In the genomic region with DNA sequence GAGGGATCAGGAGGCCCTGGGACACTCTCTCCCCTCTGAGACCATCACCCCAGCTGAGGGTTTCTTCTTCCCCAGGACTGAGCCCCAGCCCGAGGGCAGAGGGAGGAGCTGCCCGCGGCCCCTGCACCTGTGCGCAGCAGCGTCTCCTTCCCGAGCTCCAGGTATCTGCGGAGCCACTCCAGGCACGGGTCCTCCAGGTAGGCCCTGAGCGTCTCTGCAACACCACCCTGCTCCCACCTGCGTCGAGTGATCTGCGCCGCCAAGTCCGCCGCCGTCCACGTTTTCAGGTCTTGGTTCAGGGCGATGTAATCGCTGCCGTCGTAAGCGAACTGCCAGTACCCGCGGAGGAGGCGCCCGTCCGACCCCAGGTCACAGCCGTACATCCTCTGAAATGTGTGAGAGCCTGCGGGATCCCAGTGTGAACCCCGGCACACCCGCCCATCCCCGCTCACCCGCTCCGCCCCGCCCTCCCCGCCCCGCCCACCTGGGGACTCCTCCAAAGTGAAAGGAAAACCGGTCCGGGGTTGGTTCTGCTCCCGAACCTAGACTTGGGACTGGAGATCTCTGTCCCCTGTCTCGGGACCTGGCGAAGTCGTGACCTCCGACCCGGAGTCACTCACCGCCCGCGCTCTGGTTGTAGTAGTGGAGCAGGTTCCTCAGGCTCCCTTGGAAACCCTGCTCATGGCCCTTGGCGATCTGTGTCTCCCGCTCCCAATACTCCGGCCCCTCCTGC, we compare ENCODE assay signal across 8 mouse cellular contexts. TPM values are rescaled to one million over a fixed set of nuclear protein-coding genes. Genes with fewer than 3 reads are reported as not detected.
DNase-seq lines count a peak whose midpoint lies in the region; ATAC-seq and TF ChIP-seq lines count a peak whose summit lies in the region.

No protein-coding gene starts in this region.

- no peak for ATAC-seq in hindbrain, embryonic 16.5 days

- peak overlapping the region; percentile 43 for H3K4me2 ChIP-seq in hindbrain, embryonic 16.5 days (ENCODE audit: low read length)

- H3K36me3 ChIP-seq in hindbrain, embryonic 16.5 days (ENCODE audit: control insufficient read depth, insufficient read depth, low read length) = no peaks in the 10 kb centered on the region
- H3K36me3 ChIP-seq in megakaryocyte, embryonic 14.5 days (replicated peaks; ENCODE audit: low read length) = no peaks in the 10 kb centered on the region

- WGBS in hindbrain, embryonic 16.5 days = 1% methylated on average over 35 of the region's 51 CpGs

- no peak overlapping the region for H3K9ac ChIP-seq in hindbrain, embryonic 16.5 days (ENCODE audit: low read depth, low read length)

- DNase-seq in adrenal gland, postnatal 36 days = peak; percentile 7 to 19
- DNase-seq in adrenal gland, adult 8-10 months = no peak
- peak; percentile 18 to 35 for DNase-seq in thymus, postnatal 10 days (ENCODE audit: low spot score in 2 of 2)
- no peak for DNase-seq in left cerebral cortex, postnatal 36 days (ENCODE audit: low spot score in 2 of 2)
- no peak for DNase-seq in layer of hippocampus, adult 9-11 months

- H3K4me1 ChIP-seq in cortical plate, adult 2 months (ENCODE audit: control insufficient read depth, insufficient read depth, low read length) = no peaks in the 10 kb centered on the region
- no peaks in the 10 kb centered on the region for H3K4me1 ChIP-seq in hindbrain, embryonic 16.5 days (ENCODE audit: control insufficient read depth, insufficient read depth, low read depth, low read length)
- H3K4me1 ChIP-seq in megakaryocyte, embryonic 14.5 days = no peaks in the 10 kb centered on the region

- H3K27me3 ChIP-seq in hindbrain, embryonic 16.5 days (replicated peaks; ENCODE audit: control insufficient read depth, insufficient read depth, low read length) = peaks cover 61% of the 10 kb centered on the region
- peaks cover 19% of the 10 kb centered on the region for H3K27me3 ChIP-seq in megakaryocyte, embryonic 14.5 days (replicated peaks)

- peak overlapping the region; percentile 21; the same call in 1 of the 2 replicates for H3K4me3 ChIP-seq in cortical plate, adult 2 months (ENCODE audit: insufficient read depth, low read length)
- peak overlapping the region; percentile 23 for H3K4me3 ChIP-seq in hindbrain, embryonic 16.5 days (ENCODE audit: low read length)
- H3K4me3 ChIP-seq in megakaryocyte, embryonic 14.5 days (replicated peaks) = peak overlapping the region; percentile 87

- no peak for TF ChIP-seq CTCF in cortical plate, adult 2 months (IDR thresholded peaks at IDR 0.05; ENCODE audit: extremely low read depth, insufficient read depth, low read length)

- H3K9me3 ChIP-seq in hindbrain, embryonic 16.5 days (ENCODE audit: control insufficient read depth, low read length) = peaks cover 4% of the 10 kb centered on the region; the same call in 1 of the 2 replicates
- no peaks in the 10 kb centered on the region for H3K9me3 ChIP-seq in megakaryocyte, embryonic 14.5 days

- no peak for TF ChIP-seq POLR2A in cortical plate, adult 2 months (IDR thresholded peaks at IDR 0.05; ENCODE audit: extremely low read depth, insufficient read depth, low read length)

- H3K27ac ChIP-seq in cortical plate, adult 2 months (ENCODE audit: insufficient read depth, low read length) = no peak overlapping the region
- H3K27ac ChIP-seq in hindbrain, embryonic 16.5 days (ENCODE audit: low read depth, low read length) = no peak overlapping the region

- intact Hi-C loops in left cerebral cortex, postnatal 36 days (cut with DNase I) = no loop called here

RNA-seq across cellular contexts. Expression of gene Gm8909, which starts 0.9 kb away (rescaled TPM):
- total RNA-seq in adrenal gland, postnatal 36 days (2021) = not detected
- 1 to 10 TPM in 1 of 4 experiments, under 1 TPM in 1, not detected in 2; 0.40 to 1.2 TPM for total RNA-seq in adrenal gland, adult 8-10 months (2022)
- polyA plus RNA-seq in cortical plate, adult 2 months (2012; rRNA removed) = not detected in 2 replicates
- polyA plus RNA-seq in hindbrain, embryonic 16.5 days (2015; fragmentation: Nextera tagmentation; extraction: Ambion mirVana) = not detected in 2 replicates
- polyA plus RNA-seq in megakaryocyte, embryonic 14.5 days (2012; ENCODE audit: insufficient read depth, low replicate concordance) = not detected in 2 replicates
- not detected for total RNA-seq in left cerebral cortex, postnatal 36 days (2021)

RNA-seq across cellular contexts. Expression of gene H2-T3, which starts 22.6 kb away (rescaled TPM):
- total RNA-seq in adrenal gland, postnatal 36 days (2021) = not detected
- not detected for total RNA-seq in adrenal gland, adult 8-10 months (2022)
- not detected in 2 replicates for polyA plus RNA-seq in cortical plate, adult 2 months (2012; rRNA removed)
- polyA plus RNA-seq in hindbrain, embryonic 16.5 days (2015; fragmentation: Nextera tagmentation; extraction: Ambion mirVana) = not detected in 2 replicates
- not detected in 2 replicates for polyA plus RNA-seq in megakaryocyte, embryonic 14.5 days (2012; ENCODE audit: insufficient read depth, low replicate concordance)
- total RNA-seq in left cerebral cortex, postnatal 36 days (2021) = not detected

RNA-seq across cellular contexts. Expression of gene Gm7030, which starts 38.2 kb away (rescaled TPM):
- not detected for total RNA-seq in adrenal gland, postnatal 36 days (2021)
- total RNA-seq in adrenal gland, adult 8-10 months (2022) = under 1 TPM in 2 of 4 experiments, not detected in 2; 0.62 to 0.65 TPM
- not detected in 2 replicates for polyA plus RNA-seq in cortical plate, adult 2 months (2012; rRNA removed)
- not detected in 2 replicates for polyA plus RNA-seq in hindbrain, embryonic 16.5 days (2015; fragmentation: Nextera tagmentation; extraction: Ambion mirVana)
- polyA plus RNA-seq in megakaryocyte, embryonic 14.5 days (2012; ENCODE audit: insufficient read depth, low replicate concordance) = 0.46 TPM in 1 of 2 replicates, not detected in the other
- not detected for total RNA-seq in left cerebral cortex, postnatal 36 days (2021)

RNA-seq across cellular contexts. Expression of gene Gm19684, which starts 46.0 kb away (rescaled TPM):
- total RNA-seq in adrenal gland, postnatal 36 days (2021) = under 1 TPM; 0.16 to 0.30 TPM
- 1 to 10 TPM in 1 of 4 experiments, under 1 TPM in 3; 0.23 to 1.1 (median 0.58) TPM for total RNA-seq in adrenal gland, adult 8-10 months (2022)
- polyA plus RNA-seq in cortical plate, adult 2 months (2012; rRNA removed) = not detected in 2 replicates
- not detected in 2 replicates for polyA plus RNA-seq in hindbrain, embryonic 16.5 days (2015; fragmentation: Nextera tagmentation; extraction: Ambion mirVana)
- polyA plus RNA-seq in megakaryocyte, embryonic 14.5 days (2012; ENCODE audit: insufficient read depth, low replicate concordance) = 0.29 TPM in 1 of 2 replicates, not detected in the other
- not detected for total RNA-seq in left cerebral cortex, postnatal 36 days (2021)

Comparison
In these comparisons a context has a peak if more than half of its experiments do, and no peak if none do; other contexts are left out.
1. DNase-seq: peak in adrenal gland, postnatal 36 days (2 of 2) and thymus, postnatal 10 days (2 of 2); none in adrenal gland, adult 8-10 months (single experiment), left cerebral cortex, postnatal 36 days (0 of 2) and layer of hippocampus, adult 9-11 months (single experiment).
2. H3K4me3 ChIP-seq: peak in every context shown above with its lines; median percentile 87 in megakaryocyte, embryonic 14.5 days; 23 in hindbrain, embryonic 16.5 days; 21 in cortical plate, adult 2 months.